Mouse (Mus musculus) cerebellum, adult 2 months (tissue): ENCODE measurements around the gene Gm10563. TPM values are rescaled to one million over a fixed set of nuclear protein-coding genes. Genes with fewer than 3 reads are reported as not detected.

Experiments used
- DNase-seq, 2 experiments: peaks; one replicate each; pipeline ENCODE4 v3.0.0; 2021
- H3K27ac ChIP-seq: fragments of 200-500 bp; 2 replicates; pipeline ENCODE4 v1.5.1; 2012; ENCODE audit warnings: low read length, control low read depth, inconsistent platforms; ENCODE audit not compliant: insufficient read depth
- H3K27me3 ChIP-seq: fragments of 200-500 bp; 2 replicates; pipeline ENCODE4 v1.6.1; 2012; ENCODE audit warnings: inconsistent platforms, mild to moderate bottlenecking, low read length, moderate library complexity; ENCODE audit not compliant: control insufficient read depth, insufficient read depth
- H3K4me1 ChIP-seq: fragments of 200-500 bp; 2 replicates; pipeline ENCODE4 v1.6.1; 2011; ENCODE audit warnings: low read length; ENCODE audit not compliant: control insufficient read depth, insufficient read depth
- H3K4me3 ChIP-seq: fragments of 200-500 bp; replicated peaks from 2 replicates; pipeline ENCODE3; 2011; ENCODE audit warnings: mild to moderate bottlenecking, low read depth, low read length, control low read depth; ENCODE audit not compliant: insufficient read depth
- CTCF ChIP-seq: fragments of 200-500 bp; IDR thresholded peaks from 2 replicates; pipeline ENCODE4 v1.5.1; 2011; ENCODE audit warnings: low read depth, mild to moderate bottlenecking, control low read depth, low read length, moderate library complexity, borderline replicate concordance; ENCODE audit not compliant: insufficient read depth
- POLR2A ChIP-seq: fragments of 200-500 bp; IDR thresholded peaks from 2 replicates; pipeline ENCODE4 v1.6.1; 2011; ENCODE audit warnings: low read length, control low read depth, borderline replicate concordance; ENCODE audit not compliant: insufficient read depth
- WGBS: fragments of 180-500 bp; shearing (Covaris S2); methylation state at CpG from one replicate; pipeline ENCODE4 v1.1.7; 2018; 5-methylcytosine and 5-hydroxymethylcytosine counted together
- polyA plus RNA-seq: library from polyadenylated mRNA; depleted of rRNA; stranded (reverse); fragments of >200 nt; gene quantifications from 2 replicates; pipeline ENCODE4 v1.2.3, GENCODE M21; 2012

Gm10563 gene
- polyA plus RNA-seq, 1 experiment: not detected

DNA sequence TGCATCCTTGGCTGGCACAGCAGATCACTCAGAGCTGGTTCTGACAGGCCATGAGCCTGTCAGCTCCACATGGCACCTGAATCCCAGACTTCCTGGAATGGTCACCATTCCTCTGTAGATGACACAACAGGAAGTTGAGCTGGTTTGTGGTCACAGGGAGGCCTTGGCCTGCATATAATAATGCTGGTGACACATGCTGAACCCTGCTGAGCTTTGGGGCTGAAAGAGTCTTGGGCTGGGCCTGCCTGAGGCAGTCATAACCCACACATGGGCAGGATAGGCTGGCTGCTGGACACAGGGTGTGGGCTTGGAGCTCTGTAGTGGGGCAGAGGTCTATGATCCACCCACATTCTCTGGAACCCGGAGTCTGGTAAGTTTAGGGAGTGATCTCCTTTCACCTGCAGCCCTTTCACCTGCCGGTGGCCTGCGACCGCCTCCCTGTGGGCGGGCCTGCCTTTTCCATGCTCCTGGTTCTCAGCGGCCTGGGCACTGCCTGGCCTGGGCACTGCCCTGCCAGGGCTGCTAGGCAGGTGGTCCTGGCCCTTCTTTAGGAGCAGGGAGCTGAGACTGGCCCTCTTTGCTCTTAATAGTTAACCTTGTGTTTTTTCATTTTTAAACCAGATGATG, 62.8 kb downstream of the Gm10563 start:
- WGBS: 90% methylated on average over 6 of the region's 6 CpGs
- TF ChIP-seq CTCF: no peak
- no peak for TF ChIP-seq POLR2A
- H3K4me3 ChIP-seq: no peak overlapping the region
- H3K27ac ChIP-seq: no peak overlapping the region
- H3K27me3 ChIP-seq: no peaks in the 10 kb centered on the region
- H3K4me1 ChIP-seq: no peaks in the 10 kb centered on the region
- DNase-seq: no peak

DNA sequence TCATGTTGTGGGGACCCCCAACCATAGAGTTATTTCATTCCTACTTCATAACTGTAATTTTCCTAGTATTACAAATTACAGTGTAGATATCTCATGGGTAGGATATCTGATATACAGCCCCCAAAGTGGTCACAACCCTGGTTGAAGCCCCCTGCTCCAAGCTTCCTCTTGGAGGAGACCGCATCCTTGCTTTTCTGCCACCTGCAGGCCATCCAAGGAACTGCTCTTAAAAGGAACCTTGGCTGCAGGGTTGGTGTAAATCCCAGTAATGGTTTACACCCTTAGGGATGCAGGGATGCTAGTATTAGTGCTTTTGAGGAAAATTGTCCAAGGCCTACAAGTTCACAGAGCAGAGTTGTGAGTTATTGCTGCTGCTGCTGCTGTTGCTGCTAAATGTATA, 64.8 kb downstream of the Gm10563 start:
- 17% methylated on average over 1 of the region's 1 CpGs for WGBS
- TF ChIP-seq CTCF (peak; percentile 71), POLR2A (no peak)

GRCm38 (mm10) chr4:155578336-155579125, 66.7 kb downstream of the Gm10563 start:
- Histone ChIP-seq H3K27me3 (no peaks in the 10 kb centered on the region), H3K27ac (no peak overlapping the region), H3K4me3 (no peak overlapping the region), H3K4me1 (peaks cover 5% of the 10 kb centered on the region)
- no peak for TF ChIP-seq POLR2A
- no peak for TF ChIP-seq CTCF
- 69% methylated on average over 7 of the region's 7 CpGs for WGBS
- peak in 1 of 2 experiments; percentile 31 for DNase-seq

More for the DNA sequence above, 64.8 kb downstream of the Gm10563 start:
- Histone ChIP-seq H3K27ac (no peak overlapping the region), H3K4me3 (no peak overlapping the region), H3K4me1 (no peaks in the 10 kb centered on the region), H3K27me3 (no peaks in the 10 kb centered on the region)
- peak; percentile 39 to 64 for DNase-seq

GRCm38 (mm10) chr4:155577741-155578140, 67.5 kb downstream of the Gm10563 start:
- WGBS: 93% methylated on average over 5 of the region's 5 CpGs
- DNase-seq: no peak
- Histone ChIP-seq H3K4me3 (no peak overlapping the region), H3K4me1 (peaks cover 5% of the 10 kb centered on the region), H3K27ac (no peak overlapping the region), H3K27me3 (no peaks in the 10 kb centered on the region)
- TF ChIP-seq POLR2A (no peak), CTCF (no peak)

- Histone ChIP-seq H3K4me1 (peaks cover 5% of the 10 kb centered on the region), H3K4me3 (no peak overlapping the region), H3K27me3 (no peaks in the 10 kb centered on the region), H3K27ac (no peak overlapping the region)
- 86% methylated on average over 9 of the region's 9 CpGs for WGBS
- no peak for DNase-seq
- TF ChIP-seq POLR2A (no peak), CTCF (no peak)
These were observed 68.1 kb downstream of the Gm10563 start for GRCm38 (mm10) chr4:155577132-155577531.

DNA sequence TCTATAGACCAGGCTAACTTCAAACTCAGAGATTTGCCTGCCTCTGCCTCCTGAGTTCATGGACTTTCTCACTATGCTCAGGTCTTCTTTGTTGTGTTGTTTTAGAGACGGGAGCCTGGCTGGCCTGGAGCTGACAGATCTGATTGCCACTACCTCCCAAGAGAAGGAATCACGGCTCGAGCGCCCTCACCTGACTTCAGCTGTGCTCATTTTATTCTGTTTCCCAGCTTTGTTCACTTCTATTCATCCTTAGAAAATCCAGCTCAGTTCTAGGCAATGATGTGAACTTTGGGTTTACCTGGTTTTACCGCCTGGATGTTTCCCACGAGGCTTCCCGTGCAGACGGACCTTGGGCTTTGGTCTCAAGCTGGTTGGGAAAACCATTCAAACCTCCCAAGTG, 69.7 kb downstream of the Gm10563 start:
- no peaks in the 10 kb centered on the region for H3K27me3 ChIP-seq
- no peak overlapping the region for H3K4me3 ChIP-seq
- 84% methylated on average over 8 of the region's 8 CpGs for WGBS
- TF ChIP-seq POLR2A (no peak), CTCF (no peak)
- peaks cover 5% of the 10 kb centered on the region for H3K4me1 ChIP-seq
- no peak for DNase-seq
- no peak overlapping the region for H3K27ac ChIP-seq

GRCm38 (mm10) chr4:155574931-155575330, 70.3 kb downstream of the Gm10563 start:
- WGBS: 31% methylated on average over 11 of the region's 11 CpGs
- no peak overlapping the region for H3K4me3 ChIP-seq
- peaks cover 5% of the 10 kb centered on the region for H3K4me1 ChIP-seq
- TF ChIP-seq CTCF (no peak), POLR2A (no peak)
- no peaks in the 10 kb centered on the region for H3K27me3 ChIP-seq
- H3K27ac ChIP-seq: no peak overlapping the region
- peak in 1 of 2 experiments; percentile 53 for DNase-seq

GRCm38 (mm10) chr4:155573876-155574275, 71.3 kb downstream of the Gm10563 start:
- H3K27me3 ChIP-seq: no peaks in the 10 kb centered on the region
- H3K4me3 ChIP-seq: no peak overlapping the region
- H3K4me1 ChIP-seq: peaks cover 5% of the 10 kb centered on the region
- DNase-seq: no peak
- WGBS: 95% methylated on average over 9 of the region's 9 CpGs
- H3K27ac ChIP-seq: no peak overlapping the region
- TF ChIP-seq CTCF (no peak), POLR2A (no peak)
